Mouse (Mus musculus) kidney, postnatal 36 days (tissue): ENCODE results near the gene Mpnd.
A peak's percentile ranks its signal among the peaks of the same experiment; 100 is the strongest.

Source experiments
- DNase-seq, 2 experiments: peaks; one replicate each; pipeline ENCODE4 v3.0.0; 2021 to 2022; ENCODE audit warnings: mixed read lengths in 2 of 2

Gene Mpnd

DNA sequence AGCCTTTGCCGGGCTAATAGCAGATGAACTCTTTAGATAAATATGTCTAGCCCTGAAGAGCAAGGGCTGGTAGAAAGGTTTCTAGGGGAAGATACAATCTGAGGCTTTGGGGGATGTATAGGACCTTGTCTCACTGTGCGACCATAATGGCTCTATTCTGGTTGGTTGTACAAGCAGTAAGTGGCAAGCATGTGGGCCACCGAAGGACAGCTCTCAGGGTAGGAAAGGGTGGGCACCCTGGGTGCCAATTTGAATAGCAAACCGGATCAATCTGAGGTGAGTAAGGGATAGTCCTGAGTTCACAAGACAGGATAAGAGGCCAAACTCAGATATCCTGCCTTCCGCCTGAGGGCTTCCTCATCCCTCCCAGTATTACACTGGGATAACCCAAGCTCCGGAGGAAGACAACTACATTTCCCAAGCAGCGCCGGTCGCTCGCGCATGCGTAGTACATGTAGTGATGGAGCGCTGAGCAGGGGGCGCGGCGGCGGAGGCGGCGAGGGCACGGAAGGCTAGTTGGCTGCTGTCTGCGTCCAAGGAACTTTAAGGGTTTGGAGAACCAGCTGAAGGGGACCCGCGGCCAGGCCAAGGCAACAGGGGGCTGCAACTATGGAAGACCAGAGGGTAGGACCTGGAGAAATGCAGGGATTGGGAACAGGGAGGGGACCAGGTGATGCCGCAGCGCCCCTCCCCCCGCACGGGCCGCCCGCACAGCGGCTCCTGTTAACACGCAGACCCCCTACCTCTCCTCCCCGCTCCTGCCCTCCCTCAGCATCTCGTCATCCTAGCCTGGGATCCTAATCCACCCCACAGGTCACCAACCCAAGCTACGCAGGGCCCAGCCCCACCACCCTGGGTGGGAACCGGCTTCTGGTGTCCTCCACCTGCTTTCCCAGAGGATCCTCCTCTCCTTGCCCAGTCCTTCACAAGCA, 19.2 kb upstream of the Mpnd start, which contains the start of gene Fsd1:
Fsd1 (plus strand) TSS at position 480 of the 932 bp plus-strand sequence.
- DNase-seq: peak in 1 of 2 experiments; percentile 59

GRCm38 (mm10) chr17:55990278-55990898, 15.1 kb upstream of the Mpnd start:
- no peak for DNase-seq

DNA sequence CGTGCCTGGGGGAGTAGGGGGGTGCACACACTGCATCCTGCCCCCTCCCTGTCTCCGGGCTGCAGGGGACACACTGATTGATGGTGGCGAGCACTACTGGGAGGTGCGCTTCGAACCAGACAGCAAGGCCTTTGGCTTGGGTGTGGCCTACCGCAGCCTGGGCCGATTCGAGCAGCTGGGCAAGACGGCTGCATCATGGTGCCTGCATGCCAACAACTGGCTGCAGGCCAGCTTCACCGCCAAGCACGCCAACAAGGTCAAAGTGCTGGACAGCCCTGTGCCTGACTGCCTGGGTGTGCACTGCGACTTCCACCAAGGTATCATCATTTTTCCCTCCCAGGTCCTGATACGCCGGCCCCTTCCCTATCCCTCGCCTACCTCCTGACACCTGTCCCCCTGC, 9.5 kb upstream of the Mpnd start:
- peak; percentile 76 to 85 for DNase-seq

GRCm38 (mm10) chr17:55999794-56000499, 5.6 kb upstream of the Mpnd start:
- no peak for DNase-seq

DNA sequence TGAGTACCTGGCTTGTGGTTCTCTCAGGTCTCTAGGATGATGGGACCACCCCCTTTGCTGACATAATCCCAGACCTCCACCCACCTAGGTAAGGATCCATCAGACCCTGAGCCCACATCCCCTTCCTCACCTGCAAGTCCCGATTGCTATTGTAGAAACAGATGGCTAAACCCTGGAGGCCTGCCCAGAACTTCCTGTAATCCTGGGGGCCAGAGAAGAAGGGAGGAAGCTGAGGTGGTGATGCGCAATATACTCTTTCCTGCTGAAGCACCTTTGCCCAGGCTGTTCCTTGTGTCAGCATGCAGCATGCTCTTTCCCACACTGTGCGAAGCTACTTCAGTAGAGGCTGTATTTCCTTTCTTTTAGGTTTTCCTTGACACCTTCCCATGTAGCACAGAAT, 2.5 kb upstream of the Mpnd start:
- DNase-seq: no peak

DNA sequence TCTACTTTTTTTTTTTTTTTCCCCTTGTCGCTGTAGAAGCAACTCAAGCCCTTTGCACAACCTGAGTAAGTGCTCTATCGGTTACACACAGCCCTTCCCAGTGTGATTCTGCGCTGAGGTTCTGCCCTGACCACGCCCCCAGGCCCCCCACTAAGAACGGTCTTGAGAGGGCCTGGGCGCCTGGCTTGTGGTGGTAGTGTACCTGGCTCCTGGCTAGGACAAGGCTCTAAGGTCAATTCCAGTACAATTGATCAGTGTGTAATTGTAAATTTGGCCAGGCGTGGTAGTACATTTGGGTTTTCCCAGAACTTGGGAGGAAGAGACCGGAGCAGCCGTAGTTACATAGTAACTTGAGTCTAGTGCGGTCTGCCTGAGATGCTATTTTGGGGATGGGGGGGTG, 1.4 kb downstream of the Mpnd start:
- peak in 1 of 2 experiments; percentile 58 for DNase-seq

GRCm38 (mm10) chr17:56007444-56008355, 2.2 kb downstream of the Mpnd start:
- DNase-seq: no peak

DNA sequence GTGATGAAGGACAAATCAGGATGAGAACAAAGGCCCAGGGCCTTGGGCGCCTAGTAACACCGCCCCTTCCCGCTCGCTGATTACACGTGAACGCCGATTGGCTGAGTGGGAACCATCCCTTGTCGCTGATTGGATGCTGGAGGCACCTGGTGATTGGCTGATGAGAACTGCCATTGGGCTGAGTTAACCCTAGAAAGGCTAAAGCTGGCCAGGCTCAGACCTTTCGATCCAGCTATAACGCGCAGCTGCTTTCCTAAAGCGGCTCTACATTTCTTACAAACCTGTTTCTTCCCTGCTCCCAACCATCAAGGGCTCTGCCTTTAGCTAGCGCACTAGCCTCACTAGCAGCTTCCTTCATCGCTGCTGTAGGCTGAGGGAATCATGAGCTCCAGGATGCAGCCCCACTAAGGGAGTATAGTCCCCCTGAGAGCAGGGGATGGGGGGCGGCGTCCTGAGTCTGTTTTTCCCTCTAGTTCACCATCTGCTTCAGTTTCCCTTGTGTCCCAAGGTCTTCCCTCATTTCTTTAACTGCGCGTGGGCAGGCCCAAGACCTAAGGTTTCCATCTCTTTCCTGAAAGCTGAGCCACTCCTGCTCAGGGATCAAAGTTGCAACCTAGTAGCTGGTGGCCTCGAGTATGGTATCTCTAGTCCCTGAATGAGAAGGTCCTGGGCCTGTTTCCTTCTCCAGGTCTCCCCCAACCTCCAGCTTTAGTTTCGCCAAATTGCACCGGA, 3.0 kb downstream of the Mpnd start:
- peak; percentile 92 to 97 for DNase-seq

- peak; percentile 95 to 96 for DNase-seq
These were observed 3.8 kb downstream of the Mpnd start for GRCm38 (mm10) chr17:56009088-56009961.

DNA sequence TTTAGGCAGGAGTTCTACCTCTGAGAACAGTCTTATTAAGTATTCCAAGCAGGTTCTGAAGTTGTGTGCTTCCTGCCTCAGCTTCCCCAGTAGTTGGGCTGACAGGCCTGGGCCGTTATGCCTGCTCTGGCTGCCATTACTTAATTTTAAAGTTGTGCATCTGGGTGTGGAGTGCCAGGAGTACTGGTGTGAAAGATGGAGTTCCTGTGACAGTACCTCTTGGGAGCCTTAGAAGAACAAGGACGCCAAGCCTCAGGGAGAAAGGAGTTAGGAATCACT, 4.4 kb downstream of the Mpnd start:
- no peak for DNase-seq

DNA sequence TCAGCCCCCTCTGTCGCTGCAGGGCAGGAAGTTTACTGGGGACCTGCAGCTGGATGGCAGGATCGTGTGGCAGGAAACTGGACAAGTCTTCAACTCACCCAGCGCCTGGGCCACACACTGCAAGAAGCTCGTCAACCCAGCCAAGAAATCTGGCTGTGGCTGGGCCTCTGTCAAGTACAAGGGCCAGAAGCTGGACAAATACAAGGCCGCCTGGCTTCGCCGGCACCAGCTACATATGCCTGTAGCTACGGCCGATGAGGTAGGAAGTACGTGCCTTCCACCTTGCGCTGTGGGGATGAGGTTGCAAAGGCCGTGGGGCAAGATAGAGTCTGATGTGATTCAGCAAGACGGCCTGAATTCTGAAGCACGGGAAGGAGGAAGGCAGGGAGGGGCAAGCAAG, 4.7 kb downstream of the Mpnd start:
- peak in 1 of 2 experiments; percentile 11 for DNase-seq

- peak; percentile 70 to 91 for DNase-seq
These were observed 5.2 kb downstream of the Mpnd start for GRCm38 (mm10) chr17:56010681-56011080.

- no peak for DNase-seq
These were observed 5.9 kb downstream of the Mpnd start for GRCm38 (mm10) chr17:56011441-56011840.

- no peak for DNase-seq
These were observed 9.8 kb downstream of the Mpnd start for GRCm38 (mm10) chr17:56015293-56015692.

GRCm38 (mm10) chr17:56016382-56016781, 10.9 kb downstream of the Mpnd start:
- no peak for DNase-seq

DNA sequence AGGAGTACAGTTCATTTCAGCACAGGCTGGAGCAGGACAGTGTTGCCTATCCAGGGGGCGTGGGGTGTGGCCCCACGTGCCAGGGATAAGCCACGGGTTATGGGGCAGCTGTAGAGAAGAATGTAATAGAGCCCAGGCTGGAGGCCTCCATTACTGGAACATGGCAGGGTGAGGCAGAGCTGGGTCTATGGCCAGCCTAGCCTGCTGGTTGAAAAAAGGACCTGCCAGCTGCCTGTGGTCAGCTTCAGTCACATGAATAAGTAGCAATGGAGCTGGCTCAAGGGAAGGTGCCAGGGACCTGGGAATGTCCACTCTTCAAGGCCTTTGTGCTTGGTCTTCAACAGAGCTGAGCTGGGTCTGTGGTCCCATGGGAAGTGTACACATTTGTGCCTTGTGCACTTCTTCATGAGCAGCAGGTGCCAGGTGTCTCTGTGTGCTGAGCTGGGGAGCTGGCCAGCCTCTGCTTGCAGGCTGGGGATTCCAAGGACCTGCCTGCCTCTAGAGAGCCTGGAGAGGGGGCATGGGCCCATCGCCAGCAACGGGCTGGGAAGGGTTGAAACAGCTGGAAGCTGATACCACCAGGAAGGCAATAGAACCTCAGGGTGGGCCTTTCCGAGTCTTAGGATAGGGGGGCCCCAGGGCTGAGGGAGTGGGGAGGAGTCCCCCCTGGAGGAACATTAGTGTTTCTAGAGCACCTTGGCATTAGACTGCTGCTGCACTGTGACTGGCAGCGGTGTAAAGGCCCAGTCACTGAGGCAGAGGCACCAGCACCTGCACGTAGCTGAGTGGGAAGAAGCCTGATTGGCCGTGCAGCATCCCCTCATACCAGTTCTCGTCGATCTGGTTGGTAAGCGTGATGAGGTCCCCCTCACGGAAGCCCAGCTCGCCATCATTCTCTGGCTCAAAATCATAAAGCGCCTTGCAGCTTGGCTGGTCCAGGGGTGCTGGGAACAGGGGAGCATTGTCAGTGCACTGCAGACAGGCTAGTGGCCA, 11.6 kb downstream of the Mpnd start:
- no peak for DNase-seq

DNA sequence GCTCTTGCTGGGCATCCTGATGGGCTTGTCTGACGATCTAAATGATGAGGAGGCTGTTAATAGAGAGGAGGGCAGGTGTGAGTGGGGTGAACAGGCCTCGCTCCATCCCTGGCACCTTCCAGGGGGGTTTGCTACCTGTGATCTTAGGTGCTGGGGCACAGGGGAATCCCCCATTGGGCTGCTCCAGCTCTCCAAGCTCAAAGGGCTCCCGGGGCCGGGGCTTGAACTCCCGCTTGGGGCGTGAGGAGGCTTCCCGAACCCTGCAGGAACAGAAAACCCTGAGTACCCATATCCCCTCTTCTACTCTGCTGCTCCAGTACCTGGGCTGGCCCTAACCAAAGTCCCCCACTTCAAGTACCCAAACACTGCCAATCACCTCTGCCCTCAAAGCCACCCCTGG, 12.3 kb downstream of the Mpnd start:
- no peak for DNase-seq

- DNase-seq: peak; percentile 66 to 80
These were observed 13.0 kb downstream of the Mpnd start for GRCm38 (mm10) chr17:56018347-56019131.
